Mouse (Mus musculus) neural tube, embryonic 12.5 days (tissue): ENCODE data around the gene Gstp1. TPM values are rescaled to one million over a fixed set of nuclear protein-coding genes. Genes with fewer than 3 reads are reported as not detected.
A peak's percentile ranks its signal among the peaks of the same experiment; 100 is the strongest.

Experiments used
- ATAC-seq: fragments of 200-750 bp; cut with Nextera tagmentation; 2 replicates; pipeline ENCODE4 v1.8.0; 2017; ENCODE audit warnings: low read depth, mild to moderate bottlenecking, moderate TSS enrichment, moderate library complexity; ENCODE audit not compliant: low FRiP score
- H3K27ac ChIP-seq: fragments of 300-500 bp; sonication (generic); 2 replicates; pipeline ENCODE4 v1.5.1; 2016
- H3K27me3 ChIP-seq: fragments of 300-500 bp; sonication (generic); replicated peaks from 2 replicates; pipeline ENCODE4 v1.6.1; 2016; ENCODE audit warnings: mild to moderate bottlenecking
- H3K36me3 ChIP-seq: fragments of 300-500 bp; sonication (generic); 2 replicates; pipeline ENCODE4 v1.6.1; 2016; ENCODE audit warnings: mild to moderate bottlenecking
- H3K4me1 ChIP-seq: fragments of 300-500 bp; sonication (generic); 2 replicates; pipeline ENCODE4 v1.6.1; 2016
- H3K4me2 ChIP-seq: fragments of 300-500 bp; sonication (generic); replicated peaks from 2 replicates; pipeline ENCODE4 v1.6.1; 2016; ENCODE audit warnings: mild to moderate bottlenecking
- H3K4me3 ChIP-seq: fragments of 300-500 bp; sonication (generic); 2 replicates; pipeline ENCODE4 v1.5.1; 2016
- H3K9ac ChIP-seq: fragments of 300-500 bp; sonication (generic); 2 replicates; pipeline ENCODE4 v1.6.1; 2016; ENCODE audit warnings: mild to moderate bottlenecking
- H3K9me3 ChIP-seq: fragments of 300-500 bp; sonication (generic); 2 replicates; pipeline ENCODE4 v1.6.1; 2016; ENCODE audit warnings: mild to moderate bottlenecking
- WGBS: fragments of 180-500 bp; shearing (Covaris S2); methylation state at CpG from one replicate; pipeline ENCODE4 v1.1.7; 2016; 5-methylcytosine and 5-hydroxymethylcytosine counted together
- polyA plus RNA-seq: library from polyadenylated mRNA; unstranded; fragments of >200 nt; fragmentation: Nextera tagmentation; extraction: Ambion mirVana; gene quantifications from 2 replicates; pipeline ENCODE4 v1.2.1, GENCODE M21; 2016

Gene Gstp1
- polyA plus RNA-seq, 1 experiment from 2014 or later: 349 TPM

GRCm38 (mm10) chr19:4023185-4023584, 14.6 kb downstream of the Gstp1 start:
- Histone ChIP-seq H3K27me3 (0 out of 2 replicates have a peak, but pooled peaks cover 3% of the 10 kb centered on the region), H3K9ac (no peak overlapping the region), H3K27ac (no peak overlapping the region), H3K4me3 (no peak overlapping the region), H3K4me2 (no peak overlapping the region), H3K36me3 (no peaks in the 10 kb centered on the region), H3K4me1 (no peaks in the 10 kb centered on the region), H3K9me3 (peaks cover 3% of the 10 kb centered on the region; the same call in 1 of the 2 replicates)
- ATAC-seq: no peak
- WGBS: 81% methylated on average over 7 of the region's 7 CpGs

GRCm38 (mm10) chr19:4018743-4019583, 18.8 kb downstream of the Gstp1 start:
- Histone ChIP-seq H3K27me3 (0 out of 2 replicates have a peak, but pooled peaks cover 3% of the 10 kb centered on the region), H3K4me2 (no peak overlapping the region), H3K9ac (no peak overlapping the region), H3K27ac (no peak overlapping the region), H3K9me3 (no peaks in the 10 kb centered on the region), H3K36me3 (no peaks in the 10 kb centered on the region), H3K4me3 (no peak overlapping the region), H3K4me1 (no peaks in the 10 kb centered on the region)
- 29% methylated on average over 18 of the region's 18 CpGs for WGBS
- no peak for ATAC-seq

GRCm38 (mm10) chr19:4017921-4018587, 19.7 kb downstream of the Gstp1 start:
- Histone ChIP-seq H3K9me3 (no peaks in the 10 kb centered on the region), H3K27me3 (0 out of 2 replicates have a peak, but pooled peaks cover 3% of the 10 kb centered on the region), H3K36me3 (no peaks in the 10 kb centered on the region), H3K4me3 (no peak overlapping the region), H3K9ac (no peak overlapping the region), H3K4me1 (no peaks in the 10 kb centered on the region), H3K4me2 (no peak overlapping the region), H3K27ac (no peak overlapping the region)
- ATAC-seq: no peak
- WGBS: 68% methylated on average over 10 of the region's 10 CpGs

GRCm38 (mm10) chr19:4015635-4016034, 22.1 kb downstream of the Gstp1 start:
- no peak overlapping the region for H3K27ac ChIP-seq
- 0 out of 2 replicates have a peak, but pooled peaks cover 3% of the 10 kb centered on the region for H3K27me3 ChIP-seq
- H3K9me3 ChIP-seq: no peaks in the 10 kb centered on the region
- no peak overlapping the region for H3K4me2 ChIP-seq
- WGBS: 70% methylated on average over 5 of the region's 5 CpGs
- H3K4me3 ChIP-seq: no peak overlapping the region
- H3K36me3 ChIP-seq: no peaks in the 10 kb centered on the region
- H3K4me1 ChIP-seq: peaks cover 6% of the 10 kb centered on the region
- H3K9ac ChIP-seq: no peak overlapping the region
- no peak for ATAC-seq

GRCm38 (mm10) chr19:4014802-4015201, 23.0 kb downstream of the Gstp1 start:
- no peak for ATAC-seq
- H3K27ac ChIP-seq: no peak overlapping the region
- H3K36me3 ChIP-seq: peaks cover 7% of the 10 kb centered on the region; the same call in 1 of the 2 replicates
- H3K4me2 ChIP-seq: no peak overlapping the region
- peaks cover 6% of the 10 kb centered on the region for H3K4me1 ChIP-seq
- no peak overlapping the region for H3K9ac ChIP-seq
- H3K9me3 ChIP-seq: no peaks in the 10 kb centered on the region
- H3K27me3 ChIP-seq: 0 out of 2 replicates have a peak, but pooled peaks cover 3% of the 10 kb centered on the region
- no peak overlapping the region for H3K4me3 ChIP-seq

GRCm38 (mm10) chr19:4013066-4013465, 24.7 kb downstream of the Gstp1 start:
- H3K36me3 ChIP-seq: peaks cover 24% of the 10 kb centered on the region
- peaks cover 6% of the 10 kb centered on the region for H3K4me1 ChIP-seq
- WGBS: 23% methylated on average over 9 of the region's 9 CpGs
- peak overlapping the region; percentile 24; the same call in 1 of the 2 replicates for H3K4me3 ChIP-seq
- peak; percentile 53; the same call in 1 of the 2 replicates for ATAC-seq
- H3K9ac ChIP-seq: 0 out of 2 replicates have a peak overlapping the region, but pooled peaks have one; percentile 6
- H3K4me2 ChIP-seq: peak overlapping the region; percentile 67
- no peaks in the 10 kb centered on the region for H3K27me3 ChIP-seq
- no peaks in the 10 kb centered on the region for H3K9me3 ChIP-seq
- H3K27ac ChIP-seq: no peak overlapping the region

GRCm38 (mm10) chr19:4012432-4013022, 25.3 kb downstream of the Gstp1 start, which contains the start of gene Ndufv1:
Gene Ndufv1, minus strand, starts transcription at chr19:4012806.
- no peaks in the 10 kb centered on the region for H3K27me3 ChIP-seq
- H3K9ac ChIP-seq: peak within 1 kb of the TSS; percentile 78
- H3K4me1 ChIP-seq: peaks cover 6% of the 10 kb centered on the region
- H3K9me3 ChIP-seq: no peaks in the 10 kb centered on the region
- peak within 1 kb of the TSS; percentile 67 for H3K4me2 ChIP-seq
- ATAC-seq: peak; percentile 100
- H3K36me3 ChIP-seq: peaks cover 30% of the 10 kb centered on the region
- under 1% methylated on average over 45 of the region's 45 CpGs for WGBS
- no peak within 1 kb of the TSS for H3K27ac ChIP-seq
- peak within 1 kb of the TSS; percentile 80 for H3K4me3 ChIP-seq

- Histone ChIP-seq H3K9me3 (no peaks in the 10 kb centered on the region), H3K4me3 (no peak overlapping the region), H3K36me3 (peaks cover 44% of the 10 kb centered on the region), H3K4me2 (peak overlapping the region; percentile 67; the same call in 1 of the 2 replicates), H3K4me1 (peaks cover 6% of the 10 kb centered on the region), H3K9ac (no peak overlapping the region), H3K27ac (no peak overlapping the region), H3K27me3 (no peaks in the 10 kb centered on the region)
- WGBS: 92% methylated on average over 5 of the region's 5 CpGs
- ATAC-seq: no peak
Measured at GRCm38 (mm10) chr19:4011086-4011485, 26.7 kb downstream of the Gstp1 start.

- H3K4me1 ChIP-seq: peaks cover 9% of the 10 kb centered on the region
- H3K27ac ChIP-seq: no peak overlapping the region
- WGBS: 92% methylated on average over 8 of the region's 8 CpGs
- no peak overlapping the region for H3K9ac ChIP-seq
- no peaks in the 10 kb centered on the region for H3K9me3 ChIP-seq
- peaks cover 57% of the 10 kb centered on the region for H3K36me3 ChIP-seq
- no peak for ATAC-seq
- no peak overlapping the region for H3K4me2 ChIP-seq
- H3K4me3 ChIP-seq: no peak overlapping the region
- no peaks in the 10 kb centered on the region for H3K27me3 ChIP-seq
Measured at GRCm38 (mm10) chr19:4005971-4006370, 31.8 kb downstream of the Gstp1 start.

GRCm38 (mm10) chr19:4005091-4005490, 32.7 kb downstream of the Gstp1 start:
- 88% methylated on average over 9 of the region's 9 CpGs for WGBS
- Histone ChIP-seq H3K27me3 (no peaks in the 10 kb centered on the region), H3K4me2 (no peak overlapping the region), H3K9me3 (no peaks in the 10 kb centered on the region), H3K4me1 (peaks cover 12% of the 10 kb centered on the region), H3K27ac (no peak overlapping the region), H3K9ac (no peak overlapping the region), H3K36me3 (peaks cover 53% of the 10 kb centered on the region), H3K4me3 (no peak overlapping the region)
- ATAC-seq: no peak

GRCm38 (mm10) chr19:4004331-4004730, 33.5 kb downstream of the Gstp1 start:
- Histone ChIP-seq H3K4me2 (no peak overlapping the region), H3K27ac (no peak overlapping the region), H3K9ac (no peak overlapping the region), H3K36me3 (peaks cover 45% of the 10 kb centered on the region), H3K4me1 (peaks cover 17% of the 10 kb centered on the region), H3K9me3 (no peaks in the 10 kb centered on the region), H3K27me3 (no peaks in the 10 kb centered on the region), H3K4me3 (no peak overlapping the region)
- WGBS: 88% methylated on average over 15 of the region's 15 CpGs
- ATAC-seq: no peak

- H3K36me3 ChIP-seq: peaks cover 38% of the 10 kb centered on the region
- no peak overlapping the region for H3K4me2 ChIP-seq
- H3K27ac ChIP-seq: no peak overlapping the region
- ATAC-seq: no peak
- 81% methylated on average over 12 of the region's 12 CpGs for WGBS
- peaks cover 17% of the 10 kb centered on the region for H3K4me1 ChIP-seq
- H3K4me3 ChIP-seq: no peak overlapping the region
- no peaks in the 10 kb centered on the region for H3K27me3 ChIP-seq
- no peak overlapping the region for H3K9ac ChIP-seq
- H3K9me3 ChIP-seq: no peaks in the 10 kb centered on the region
Measured at GRCm38 (mm10) chr19:4003641-4004040, 34.1 kb downstream of the Gstp1 start.
